Mouse (Mus musculus) thymus, postnatal 25 days (tissue): Measurements from ENCODE around the gene Frat1.

Source experiments
- DNase-seq: peaks from one replicate; pipeline ENCODE4 v3.0.0; 2022

Frat1 gene

GRCm38 (mm10) chr19:41829381-41830105, at the start of gene Frat1:
Gene Frat1 (plus strand): TSS chr19:41829970.
- DNase-seq, result peak; percentile 95

GRCm38 (mm10) chr19:41786896-41787295, 42.9 kb upstream of the Frat1 start:
- DNase-seq, result no peak

- DNase-seq, result no peak
These were observed 40.4 kb upstream of the Frat1 start for GRCm38 (mm10) chr19:41789110-41789961.

- DNase-seq, result no peak
These were observed 38.4 kb upstream of the Frat1 start for GRCm38 (mm10) chr19:41791384-41791783.

GRCm38 (mm10) chr19:41792934-41793486, 36.8 kb upstream of the Frat1 start:
- no peak for DNase-seq

- no peak for DNase-seq
These were observed 35.8 kb upstream of the Frat1 start for GRCm38 (mm10) chr19:41794017-41794416.

GRCm38 (mm10) chr19:41794901-41795300, 34.9 kb upstream of the Frat1 start:
- DNase-seq, result no peak

GRCm38 (mm10) chr19:41796148-41796760, 33.5 kb upstream of the Frat1 start:
- DNase-seq, result no peak

- no peak for DNase-seq
These were observed 32.9 kb upstream of the Frat1 start for GRCm38 (mm10) chr19:41796789-41797327.

GRCm38 (mm10) chr19:41797536-41797935, 32.2 kb upstream of the Frat1 start:
- DNase-seq, result no peak

- no peak for DNase-seq
These were observed 29.3 kb upstream of the Frat1 start for GRCm38 (mm10) chr19:41800451-41800850.

GRCm38 (mm10) chr19:41800986-41801741, 28.6 kb upstream of the Frat1 start:
- DNase-seq, result no peak

- peak; percentile 90 for DNase-seq
These were observed 27.9 kb upstream of the Frat1 start, which contains the start of gene Arhgap19 for GRCm38 (mm10) chr19:41801742-41802369. Gene Arhgap19 (minus strand): TSS chr19:41802047.

GRCm38 (mm10) chr19:41803322-41803721, 26.4 kb upstream of the Frat1 start:
- peak; percentile 80 for DNase-seq

- no peak for DNase-seq
These were observed 23.9 kb upstream of the Frat1 start for GRCm38 (mm10) chr19:41805831-41806230.

- DNase-seq, result no peak
These were observed 22.3 kb upstream of the Frat1 start for GRCm38 (mm10) chr19:41807497-41807896.

GRCm38 (mm10) chr19:41808104-41808634, 21.6 kb upstream of the Frat1 start:
- no peak for DNase-seq

- no peak for DNase-seq
These were observed 19.7 kb upstream of the Frat1 start for GRCm38 (mm10) chr19:41810074-41810473.

GRCm38 (mm10) chr19:41812525-41812924, 17.2 kb upstream of the Frat1 start:
- no peak for DNase-seq

- no peak for DNase-seq
These were observed 16.4 kb upstream of the Frat1 start for GRCm38 (mm10) chr19:41813374-41813773.

- no peak for DNase-seq
These were observed 13.4 kb upstream of the Frat1 start for GRCm38 (mm10) chr19:41816410-41816809.
